Mouse (Mus musculus) bone marrow macrophage, adult 2 months (primary cell): Measurements from ENCODE around the gene Rbms3. TPM values are rescaled to one million over a fixed set of nuclear protein-coding genes. Genes with fewer than 3 reads are reported as not detected.

ENCODE experiments used
- H3K27ac ChIP-seq: 2 replicates; pipeline ENCODE4 v1.5.1; 2012; ENCODE audit warnings: low read depth, low read length; ENCODE audit not compliant: insufficient read depth
- H3K4me1 ChIP-seq: 2 replicates; pipeline ENCODE4 v1.6.1; 2012; ENCODE audit warnings: low read length; ENCODE audit not compliant: control insufficient read depth, insufficient read depth
- H3K4me3 ChIP-seq: 2 replicates; pipeline ENCODE4 v1.5.1; 2012; ENCODE audit warnings: mild to moderate bottlenecking, low read length, moderate library complexity; ENCODE audit not compliant: insufficient read depth
- CTCF ChIP-seq: IDR thresholded peaks from 2 replicates; pipeline ENCODE4 v1.5.1; 2012; ENCODE audit warnings: low read depth, mild to moderate bottlenecking, low read length, moderate library complexity
- POLR2A ChIP-seq: IDR thresholded peaks from 2 replicates; pipeline ENCODE4 v1.6.1; 2012; ENCODE audit warnings: mild to moderate bottlenecking, low read depth, low read length, borderline replicate concordance
- polyA plus RNA-seq: library from polyadenylated mRNA; stranded (reverse); fragments of >200 nt; gene quantifications from 2 replicates; pipeline ENCODE4 v1.2.4, GENCODE M21; 2012; ENCODE audit not compliant: missing spikeins, insufficient read depth, insufficient read length

The Rbms3 gene
- polyA plus RNA-seq, 1 experiment, result 0.13 TPM

GRCm38 (mm10) chr9:116613276-116613675 lies 1016.4 kb downstream of the Rbms3 start:
- Histone ChIP-seq H3K4me1 (no peaks in the 10 kb centered on the region), H3K27ac (no peak overlapping the region), H3K4me3 (no peak overlapping the region)
- TF ChIP-seq CTCF (no peak), POLR2A (no peak)

GRCm38 (mm10) chr9:116596046-116596445 lies 1033.7 kb downstream of the Rbms3 start:
- Histone ChIP-seq H3K27ac (no peak overlapping the region), H3K4me1 (no peaks in the 10 kb centered on the region), H3K4me3 (no peak overlapping the region)
- TF ChIP-seq POLR2A (no peak), CTCF (no peak)

- no peak overlapping the region for H3K27ac ChIP-seq
- no peak overlapping the region for H3K4me3 ChIP-seq
- no peaks in the 10 kb centered on the region for H3K4me1 ChIP-seq
- TF ChIP-seq CTCF (no peak), POLR2A (no peak)
Observed at GRCm38 (mm10) chr9:116592486-116592885, 1037.2 kb downstream of the Rbms3 start.

GRCm38 (mm10) chr9:116591071-116591470 lies 1038.6 kb downstream of the Rbms3 start:
- no peak overlapping the region for H3K27ac ChIP-seq
- TF ChIP-seq CTCF (no peak), POLR2A (no peak)
- H3K4me1 ChIP-seq, result no peaks in the 10 kb centered on the region
- H3K4me3 ChIP-seq, result no peak overlapping the region

GRCm38 (mm10) chr9:116569680-116570079 lies 1060.0 kb downstream of the Rbms3 start:
- H3K4me3 ChIP-seq, result no peak overlapping the region
- H3K27ac ChIP-seq, result no peak overlapping the region
- TF ChIP-seq POLR2A, result no peak
- no peak for TF ChIP-seq CTCF
- no peaks in the 10 kb centered on the region for H3K4me1 ChIP-seq

GRCm38 (mm10) chr9:116566711-116567110 lies 1063.0 kb downstream of the Rbms3 start:
- no peak for TF ChIP-seq POLR2A
- TF ChIP-seq CTCF, result no peak
- H3K27ac ChIP-seq, result no peak overlapping the region
- H3K4me3 ChIP-seq, result no peak overlapping the region
- no peaks in the 10 kb centered on the region for H3K4me1 ChIP-seq

DNA sequence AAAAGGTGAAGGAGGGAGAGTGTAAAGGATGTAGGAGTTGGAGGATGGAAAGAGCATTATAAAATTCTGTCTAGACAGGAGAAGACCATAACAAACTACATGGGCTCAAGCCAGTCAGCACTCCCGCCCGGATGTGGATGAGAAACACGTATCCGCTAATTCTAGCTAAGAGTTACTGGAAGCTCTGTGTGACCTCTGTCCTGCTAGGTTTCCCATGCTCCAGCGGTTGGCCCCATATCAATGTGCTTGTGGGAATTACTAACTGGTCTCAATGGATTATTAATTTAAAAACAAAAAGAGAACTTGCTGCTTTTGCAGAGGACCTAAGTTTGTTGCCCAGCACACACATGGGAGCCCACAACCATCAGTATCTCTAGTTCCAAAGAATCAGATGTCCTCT lies 1071.9 kb downstream of the Rbms3 start:
- Histone ChIP-seq H3K4me3 (no peak overlapping the region), H3K4me1 (no peaks in the 10 kb centered on the region), H3K27ac (no peak overlapping the region)
- TF ChIP-seq CTCF, result no peak
- no peak for TF ChIP-seq POLR2A

DNA sequence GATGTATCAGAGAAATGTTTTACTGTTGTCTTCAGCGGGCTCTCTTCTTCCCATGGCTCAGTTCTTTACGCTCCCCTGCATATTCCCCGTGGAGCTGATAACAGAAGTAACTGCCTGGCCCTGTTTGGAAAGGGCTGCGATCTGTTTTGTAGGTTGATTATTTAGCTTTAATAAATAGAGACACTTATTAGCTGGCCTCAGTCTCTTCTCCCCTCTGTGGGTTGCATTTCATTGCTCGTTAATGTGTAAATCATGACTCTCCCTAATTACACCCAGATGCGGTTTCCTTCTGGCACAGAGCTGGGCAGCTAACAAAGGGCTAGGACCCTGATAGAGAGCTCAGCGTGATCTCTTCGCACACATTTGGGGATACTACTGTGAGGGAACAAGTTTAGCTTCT lies 1073.1 kb downstream of the Rbms3 start:
- no peak overlapping the region for H3K27ac ChIP-seq
- TF ChIP-seq POLR2A, result no peak
- no peak for TF ChIP-seq CTCF
- H3K4me1 ChIP-seq, result no peaks in the 10 kb centered on the region
- no peak overlapping the region for H3K4me3 ChIP-seq

DNA sequence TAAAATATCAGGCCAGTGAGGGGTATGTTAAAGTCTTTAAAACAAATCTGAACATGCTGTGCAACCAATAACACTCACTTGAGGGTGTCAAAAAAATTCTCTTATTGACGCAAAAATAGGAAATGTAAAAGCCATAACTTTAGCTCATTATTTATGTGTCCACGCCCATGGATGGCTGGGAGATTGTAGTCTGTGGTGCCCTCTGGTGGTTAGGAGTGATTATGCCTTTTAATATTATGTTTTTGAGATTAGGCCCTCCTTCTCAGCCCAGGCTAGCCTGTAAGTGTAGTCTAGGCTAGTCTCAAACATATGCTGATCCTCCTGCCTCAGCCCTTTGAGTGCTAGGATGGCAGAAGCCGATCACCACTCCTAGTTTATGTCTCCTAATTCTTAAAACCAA lies 1076.5 kb downstream of the Rbms3 start:
- Histone ChIP-seq H3K4me3 (no peak overlapping the region), H3K4me1 (no peaks in the 10 kb centered on the region), H3K27ac (no peak overlapping the region)
- TF ChIP-seq POLR2A, result no peak
- no peak for TF ChIP-seq CTCF

DNA sequence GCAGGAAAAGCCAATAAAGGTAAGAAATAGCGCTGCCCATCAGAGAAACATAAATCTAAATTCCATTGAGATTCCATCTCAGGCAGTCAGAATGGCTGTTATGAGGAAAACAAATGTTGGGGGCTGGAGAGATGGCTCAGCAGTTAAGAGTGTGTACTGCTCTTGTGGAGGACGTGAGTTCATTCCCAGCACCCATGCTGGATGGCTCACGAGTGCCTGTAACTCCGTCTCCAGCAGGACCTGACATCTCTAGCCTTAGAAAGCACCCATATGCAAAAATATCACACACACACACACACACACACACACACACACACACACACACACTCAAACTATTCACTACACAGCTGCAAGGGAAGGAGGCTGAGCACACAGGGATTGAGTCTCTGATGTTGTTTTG lies 1083.6 kb downstream of the Rbms3 start:
- no peak overlapping the region for H3K27ac ChIP-seq
- no peaks in the 10 kb centered on the region for H3K4me1 ChIP-seq
- H3K4me3 ChIP-seq, result no peak overlapping the region
- TF ChIP-seq CTCF (no peak), POLR2A (no peak)

GRCm38 (mm10) chr9:116542793-116543192 lies 1086.9 kb downstream of the Rbms3 start:
- no peak overlapping the region for H3K27ac ChIP-seq
- TF ChIP-seq POLR2A (no peak), CTCF (no peak)
- H3K4me3 ChIP-seq, result no peak overlapping the region
- no peaks in the 10 kb centered on the region for H3K4me1 ChIP-seq
